In genomic region chr2:30927151-30927781, GRCm38 (mm10) we compare ENCODE assay signal across 10 mouse cellular contexts. TPM values are rescaled to one million over a fixed set of nuclear protein-coding genes. Genes with fewer than 3 reads are reported as not detected.
DNase-seq lines count a peak whose midpoint lies in the region; ATAC-seq and TF ChIP-seq lines count a peak whose summit lies in the region.
"Had no signal": no experiment of that assay in that cellular context is flagged by ENCODE, and none has a peak within 500 bp of the region (broad histone marks: within the 10 kb centered on the region; RNA-seq: fewer than 3 reads in every experiment).

No protein-coding gene starts in this region.

- in situ Hi-C loops in CH12.LX (cut with MboI; ENCODE audit: low pct_ligation_motif_present, low pct_unique_long_range_greater_than_20kb, low sequenced_read_pairs) = no loop called here

- no peak for TF ChIP-seq RAD21 in CH12.LX (IDR thresholded peaks at IDR 0.05; ENCODE audit: low read depth, low read length)

- no peak for ATAC-seq in heart, embryonic 14.5 days (ENCODE audit: insufficient number of reproducible peaks, insufficient read depth, low FRiP score, low read depth)

- TF ChIP-seq EP300 in CH12.LX (IDR thresholded peaks at IDR 0.05; ENCODE audit: low read length) = no peak

- H3K27ac ChIP-seq in gastrocnemius, adult 2 months = peak overlapping the region; percentile 75
- H3K27ac ChIP-seq in CH12.LX (ENCODE audit: insufficient read depth, low read depth) = peak overlapping the region; percentile 11; the same call in 1 of the 2 replicates
- peak overlapping the region; percentile 66 to 76 for H3K27ac ChIP-seq in heart, embryonic 14.5 days (replicated peaks in 1 of 2; ENCODE audit: control insufficient read depth in 1 of 2, insufficient read depth in 1 of 2, low read depth in 2 of 2, low read length in 2 of 2)
- H3K27ac ChIP-seq: embryonic facial prominence, embryonic 12.5 days had no signal

- WGBS in heart, embryonic 14.5 days = 27% methylated on average over 9 of the region's 9 CpGs

- no peak for TF ChIP-seq CTCF in gastrocnemius, adult 2 months (IDR thresholded peaks at IDR 0.05)
- no peak for TF ChIP-seq CTCF in CH12.LX (conservative IDR thresholded peaks at IDR 0.05 in 1 of 2, IDR thresholded peaks at IDR 0.05 in 1 of 2; ENCODE audit: low read depth in 2 of 2, low read length in 2 of 2)

- H3K79me2 ChIP-seq in CH12.LX (replicated peaks; ENCODE audit: control insufficient read depth, extremely low read depth, insufficient read depth, poor library complexity, severe bottlenecking) = no peaks in the 10 kb centered on the region

- intact Hi-C loops in gastrocnemius, adult 2 months (cut with DNase I) = no loop called here
- intact Hi-C loops in left cerebral cortex, postnatal 36 days (cut with DNase I) = loop anchor here (5.0 kb wide), 1 partner anchor 100 kb away; no protein-coding TSS in a partner anchor

- H3K9me3 ChIP-seq in CH12.LX (replicated peaks; ENCODE audit: low read length) = peaks cover 2% of the 10 kb centered on the region
- H3K9me3 ChIP-seq in heart, embryonic 14.5 days (ENCODE audit: control insufficient read depth, low read length) = no peaks in the 10 kb centered on the region
- H3K9me3 ChIP-seq: embryonic facial prominence, embryonic 12.5 days had no signal

- H3K4me1 ChIP-seq in CH12.LX (ENCODE audit: control insufficient read depth in 1 of 2, insufficient read depth in 2 of 2) = peaks cover 25 to 37% of the 10 kb centered on the region in 2 experiments
- H3K4me1 ChIP-seq in heart, embryonic 14.5 days (ENCODE audit: control insufficient read depth in 2 of 2, insufficient read depth in 2 of 2, low read length in 2 of 2) = peaks cover 21 to 22% of the 10 kb centered on the region in 2 experiments

- dilution Hi-C loops in CH12.LX (cut with MboI; ENCODE audit: extremely low pct_ligation_motif_present, extremely low pct_unique_long_range_greater_than_20kb, low sequenced_read_pairs) = no loop called here

- H3K36me3 ChIP-seq in CH12.LX (replicated peaks in 1 of 2; ENCODE audit: control insufficient read depth in 1 of 2, insufficient read depth in 1 of 2, low read length in 1 of 2) = peaks cover 0 to 3% of the 10 kb centered on the region in 2 experiments
- no peaks in the 10 kb centered on the region for H3K36me3 ChIP-seq in heart, embryonic 14.5 days (ENCODE audit: control insufficient read depth, insufficient read depth, low read length)
- H3K36me3 ChIP-seq: embryonic facial prominence, embryonic 12.5 days had no signal

- DNase-seq in gastrocnemius, adult 2 months = no peak
- no peak for DNase-seq in gastrocnemius, postnatal 25 days
- peak; percentile 60 for DNase-seq in CH12.LX (ENCODE audit: extremely low read depth)
- DNase-seq in lung, postnatal 36 days = peak; percentile 75
- no peak for DNase-seq in left cerebral cortex, postnatal 36 days (ENCODE audit: low spot score in 2 of 2)
- no peak for DNase-seq in layer of hippocampus, postnatal 36 days
- DNase-seq in spleen, postnatal 10 days (ENCODE audit: low spot score in 2 of 2) = no peak

- H3K27me3 ChIP-seq in CH12.LX (replicated peaks) = peaks cover 2% of the 10 kb centered on the region
- H3K27me3 ChIP-seq in heart, embryonic 14.5 days (ENCODE audit: control insufficient read depth, insufficient read depth, low read length) = no peaks in the 10 kb centered on the region
- H3K27me3 ChIP-seq: embryonic facial prominence, embryonic 12.5 days had no signal

- no peak for TF ChIP-seq POLR2A in CH12.LX (IDR thresholded peaks at IDR 0.05; ENCODE audit: low read depth, low read length)

- no peak overlapping the region for H3K4me3 ChIP-seq in gastrocnemius, adult 2 months
- H3K4me3 ChIP-seq in CH12.LX (replicated peaks in 1 of 3; ENCODE audit: low read depth in 2 of 3, low read length in 2 of 3, poor library complexity in 1 of 3) = no peak overlapping the region
- no peak overlapping the region for H3K4me3 ChIP-seq in heart, embryonic 14.5 days (ENCODE audit: control insufficient read depth in 1 of 2, insufficient read depth in 1 of 2, low read depth in 1 of 2, low read length in 2 of 2)
- H3K4me3 ChIP-seq: embryonic facial prominence, embryonic 12.5 days had no signal

- peak overlapping the region; percentile 43 for H3K4me2 ChIP-seq in CH12.LX (ENCODE audit: insufficient read depth, low read depth, poor library complexity, severe bottlenecking)
- no peak overlapping the region for H3K4me2 ChIP-seq in heart, embryonic 14.5 days (ENCODE audit: low read length)
- H3K4me2 ChIP-seq: embryonic facial prominence, embryonic 12.5 days had no signal

- H3K9ac ChIP-seq in CH12.LX (ENCODE audit: insufficient read depth, low read depth) = 0 out of 2 replicates have a peak overlapping the region, but pooled peaks have one; percentile 3
- H3K9ac ChIP-seq in heart, embryonic 14.5 days (ENCODE audit: low read length) = peak overlapping the region; percentile 43; the same call in 1 of the 2 replicates
- H3K9ac ChIP-seq: embryonic facial prominence, embryonic 12.5 days had no signal

TF ChIP-seq in CH12.LX, 34 proteins besides CTCF, POLR2A, EP300 and RAD21:
- TF ChIP-seq UBTF (IDR thresholded peaks at IDR 0.05; ENCODE audit: low read depth, low read length) (no peak), BHLHE40 (IDR thresholded peaks at IDR 0.05; ENCODE audit: low read depth, low read length) (peak; percentile 1; the same call in 1 of the 2 replicates), ZMIZ1 (IDR thresholded peaks at IDR 0.05; ENCODE audit: low read depth, low read length) (no peak)
TF ChIP-seq in CH12.LX: peak in this region for 1.

RNA-seq across cellular contexts. Expression of gene Ptges, which starts 2.4 kb away (rescaled TPM):
- total RNA-seq in gastrocnemius, adult 2 months (2021) = 1 to 10 TPM; 2.9 to 3.7 TPM
- 1 to 10 TPM; 4.1 to 6.9 TPM for total RNA-seq in gastrocnemius, postnatal 25 days (2021)
- total RNA-seq in CH12.LX (2012; rRNA removed) = 0.04 and 0.38 TPM in 2 replicates
- not detected in 2 replicates for total RNA-seq in CH12.LX (2014; rRNA removed)
- 0.09 TPM in 1 of 2 replicates, not detected in the other for polyA plus RNA-seq in CH12.LX (2012; ENCODE audit: insufficient read length, low read depth)
- 3.2 and 3.9 TPM in 2 replicates for polyA plus RNA-seq in heart, embryonic 14.5 days (2014; fragmentation: Nextera tagmentation; extraction: Ambion mirVana)
- total RNA-seq in left cerebral cortex, postnatal 36 days (2021) = 1 to 10 TPM; 4.9 to 5.0 TPM
- 1 to 10 TPM; 2.1 to 2.9 TPM for total RNA-seq in layer of hippocampus, postnatal 36 days (2021)
- total RNA-seq: MEL had no signal

RNA-seq across cellular contexts. Expression of gene Tor1b, which starts 25.5 kb away (rescaled TPM):
- total RNA-seq in gastrocnemius, adult 2 months (2021) = 10 to 100 TPM; 23.4 to 24.0 TPM
- 10 to 100 TPM; 19.0 to 19.3 TPM for total RNA-seq in gastrocnemius, postnatal 25 days (2021)
- total RNA-seq in CH12.LX (2012; rRNA removed) = 25.3 and 31.8 TPM in 2 replicates
- 30.1 and 31.1 TPM in 2 replicates for total RNA-seq in CH12.LX (2014; rRNA removed)
- 19.5 and 23.1 TPM in 2 replicates for polyA plus RNA-seq in CH12.LX (2012; ENCODE audit: insufficient read length, low read depth)
- 22.4 and 26.1 TPM in 2 replicates for polyA plus RNA-seq in heart, embryonic 14.5 days (2014; fragmentation: Nextera tagmentation; extraction: Ambion mirVana)
- 10 to 100 TPM; 28.4 to 31.8 TPM for total RNA-seq in left cerebral cortex, postnatal 36 days (2021)
- total RNA-seq in layer of hippocampus, postnatal 36 days (2021) = 10 to 100 TPM; 40.3 to 40.7 TPM

RNA-seq across cellular contexts. Expression of gene Tor1a, which starts 40.5 kb away (rescaled TPM):
- total RNA-seq in gastrocnemius, adult 2 months (2021) = 1 to 10 TPM; 6.9 to 8.5 TPM
- total RNA-seq in gastrocnemius, postnatal 25 days (2021) = 1 to 10 TPM; 4.3 to 5.9 TPM
- total RNA-seq in CH12.LX (2012; rRNA removed) (44.9 and 49.5 TPM in 2 replicates), CH12.LX (2014; rRNA removed) (58.2 and 69.6 TPM in 2 replicates)
- polyA plus RNA-seq in CH12.LX (2012; ENCODE audit: insufficient read length, low read depth) = 35.0 and 45.6 TPM in 2 replicates
- 44.4 and 48.8 TPM in 2 replicates for polyA plus RNA-seq in heart, embryonic 14.5 days (2014; fragmentation: Nextera tagmentation; extraction: Ambion mirVana)
- 10 to 100 TPM; 36.7 to 46.5 TPM for total RNA-seq in left cerebral cortex, postnatal 36 days (2021)
- total RNA-seq in layer of hippocampus, postnatal 36 days (2021) = 10 to 100 TPM; 48.2 to 52.6 TPM

RNA-seq across cellular contexts. Expression of gene BC005624, which starts 54.7 kb away (rescaled TPM):
- total RNA-seq in gastrocnemius, adult 2 months (2021) = 10 to 100 TPM; 25.9 to 26.6 TPM
- total RNA-seq in gastrocnemius, postnatal 25 days (2021) = 10 to 100 TPM; 21.2 to 21.3 TPM
- total RNA-seq in CH12.LX (2012; rRNA removed) = 43.2 and 49.0 TPM in 2 replicates
- total RNA-seq in CH12.LX (2014; rRNA removed) = 40.5 and 43.4 TPM in 2 replicates
- 68.1 and 94.0 TPM in 2 replicates for polyA plus RNA-seq in CH12.LX (2012; ENCODE audit: insufficient read length, low read depth)
- 30.8 and 32.9 TPM in 2 replicates for polyA plus RNA-seq in heart, embryonic 14.5 days (2014; fragmentation: Nextera tagmentation; extraction: Ambion mirVana)
- total RNA-seq in left cerebral cortex, postnatal 36 days (2021) = 10 to 100 TPM; 63.9 to 66.9 TPM
- total RNA-seq in layer of hippocampus, postnatal 36 days (2021) = 10 to 100 TPM; 63.9 to 64.3 TPM

RNA-seq across cellular contexts. Expression of gene Usp20, which starts 54.8 kb away (rescaled TPM):
- total RNA-seq in gastrocnemius, adult 2 months (2021) = 10 to 100 TPM in 1 of 2 experiments, 1 to 10 TPM in 1; 8.7 to 10.6 TPM
- 10 to 100 TPM in 1 of 2 experiments, 1 to 10 TPM in 1; 8.4 to 14.3 TPM for total RNA-seq in gastrocnemius, postnatal 25 days (2021)
- total RNA-seq in CH12.LX (2012; rRNA removed) = 10.1 and 13.8 TPM in 2 replicates
- 2.5 and 3.4 TPM in 2 replicates for total RNA-seq in CH12.LX (2014; rRNA removed)
- polyA plus RNA-seq in CH12.LX (2012; ENCODE audit: insufficient read length, low read depth) = 11.0 and 12.0 TPM in 2 replicates
- 34.4 and 35.6 TPM in 2 replicates for polyA plus RNA-seq in heart, embryonic 14.5 days (2014; fragmentation: Nextera tagmentation; extraction: Ambion mirVana)
- total RNA-seq in left cerebral cortex, postnatal 36 days (2021) = 10 to 100 TPM; 74.1 to 80.2 TPM
- 10 to 100 TPM; 79.3 to 80.4 TPM for total RNA-seq in layer of hippocampus, postnatal 36 days (2021)

Comparison
In these comparisons a context has a peak if more than half of its experiments do, and no peak if none do; other contexts are left out.
1. DNase-seq: peak in CH12.LX (single experiment) and lung, postnatal 36 days (single experiment); none in gastrocnemius, adult 2 months (single experiment), gastrocnemius, postnatal 25 days (single experiment), left cerebral cortex, postnatal 36 days (0 of 2), layer of hippocampus, postnatal 36 days (0 of 2) and spleen, postnatal 10 days (0 of 2).
2. H3K27ac ChIP-seq: peak in every context shown above with its lines; median percentile 75 in gastrocnemius, adult 2 months; 71 in heart, embryonic 14.5 days; 11 in CH12.LX.